Mouse (Mus musculus) heart, postnatal 25 days (tissue): Measurements from ENCODE around the gene Tcl1b4. TPM values are rescaled to one million over a fixed set of nuclear protein-coding genes. Genes with fewer than 3 reads are reported as not detected.

Source experiments
- DNase-seq: peaks from one replicate; pipeline ENCODE4 v3.0.0; 2022; ENCODE audit warnings: low spot score
- intact Hi-C: fragments of 180-260 bp; cut with DNase I; formaldehyde crosslinking; loops from one replicate; pipeline ENCODE4 v1.15.1; 2025
- total RNA-seq, 2 experiments: library from RNA; stranded (reverse); gene quantifications; 2 replicates each; pipeline ENCODE4 v1.2.3; 2021

Tcl1b4 gene
- total RNA-seq, 2 experiments from 2014 or later = not detected

DNA sequence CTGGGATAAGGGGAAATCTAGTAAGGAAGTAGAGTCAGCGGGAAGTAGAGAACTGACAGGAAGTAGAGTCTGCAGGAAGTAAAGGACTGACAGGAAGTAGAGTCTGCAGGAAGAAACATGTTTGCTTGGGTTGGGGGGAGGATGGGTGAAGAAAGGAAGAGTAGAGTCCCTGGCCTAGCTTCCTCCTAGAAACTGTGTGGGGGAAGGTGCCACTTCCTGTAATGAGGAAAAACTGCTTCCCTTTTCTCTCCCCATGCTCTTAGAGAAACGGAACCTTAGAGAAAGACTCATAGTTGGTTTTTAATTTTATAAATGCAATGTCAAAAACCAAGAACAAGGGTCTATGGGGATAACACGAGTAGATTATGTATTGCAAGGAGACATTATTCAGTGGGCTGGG is 33.3 kb downstream of the Tcl1b4 start:
- intact Hi-C loops = no loop called here
- no peak for DNase-seq

- DNase-seq = no peak
- intact Hi-C loops = no loop called here
Observed at GRCm38 (mm10) chr12:105239060-105239459, 37.3 kb downstream of the Tcl1b4 start.

DNA sequence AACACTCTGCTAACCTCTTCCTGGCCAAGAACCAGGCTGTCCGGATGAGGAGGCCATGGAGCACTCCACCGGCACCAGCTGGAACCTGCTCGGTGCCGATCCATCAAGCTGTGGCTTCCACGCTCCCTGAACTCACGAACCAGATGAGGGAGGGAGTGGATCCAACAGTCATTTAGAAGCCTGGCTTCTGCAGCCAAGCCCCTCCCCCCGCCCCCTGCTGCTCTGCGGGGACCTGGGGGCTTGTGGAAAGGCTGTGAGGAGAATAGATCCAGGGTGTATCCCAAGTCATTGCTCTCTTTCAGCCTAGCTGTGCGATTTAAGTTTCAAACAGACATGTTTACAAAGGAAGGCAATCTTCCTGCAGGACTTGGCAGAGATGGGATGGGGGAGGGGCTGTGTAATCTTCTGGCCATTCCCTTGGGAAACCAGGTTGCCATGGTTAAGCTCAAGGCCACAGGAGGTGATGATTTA is 47.0 kb downstream of the Tcl1b4 start:
- DNase-seq = no peak
- intact Hi-C loops = no loop called here

GRCm38 (mm10) chr12:105253796-105254195 is 52.0 kb downstream of the Tcl1b4 start:
- intact Hi-C loops = no loop called here
- no peak for DNase-seq

Other genes with a start within 250 kb of the Tcl1b4 start
- 1 to 10 TPM; 6.2 to 7.1 TPM for gene Syne3, start 192.1 kb upstream of the Tcl1b4 start, total RNA-seq
- 10 to 100 TPM; 95.9 to 99.0 TPM for gene Glrx5, start 169.3 kb upstream of the Tcl1b4 start, total RNA-seq
- not detected for gene Tcl1b2, start 55.9 kb upstream of the Tcl1b4 start, total RNA-seq
- not detected for gene Tcl1b1, start 42.3 kb upstream of the Tcl1b4 start, total RNA-seq
- gene Tcl1b5, start 25.6 kb upstream of the Tcl1b4 start, total RNA-seq = not detected
- not detected for gene Tcl1b3, start 10.9 kb upstream of the Tcl1b4 start, total RNA-seq
- not detected for gene Tcl1, start 20.8 kb downstream of the Tcl1b4 start, total RNA-seq
- gene Tunar, start 131.9 kb downstream of the Tcl1b4 start, total RNA-seq = not detected